Mouse (Mus musculus): ENCODE data around the gene Zfp867. TPM values are rescaled to one million over a fixed set of nuclear protein-coding genes. Genes with fewer than 3 reads are reported as not detected.

Gene Zfp867
- polyA plus RNA-seq, 1 experiment = 0.25 TPM

- Histone ChIP-seq H3K4me1 (ENCODE audit: control insufficient read depth, insufficient read depth, insufficient read length) (no peaks in the 10 kb centered on the region), H3K36me3 (ENCODE audit: control insufficient read depth, insufficient read depth, low read length) (no peaks in the 10 kb centered on the region), H3K27ac (ENCODE audit: insufficient read depth, low read length) (no peak overlapping the region), H3K4me3 (ENCODE audit: extremely low read depth, insufficient read depth, insufficient read length) (no peak overlapping the region), H3K27me3 (ENCODE audit: control insufficient read depth, insufficient read depth, low read length) (no peaks in the 10 kb centered on the region)
- TF ChIP-seq CTCF (IDR thresholded peaks at IDR 0.05; ENCODE audit: extremely low read depth, insufficient read depth, insufficient read length, insufficient replicate concordance) (no peak), POLR2A (IDR thresholded peaks at IDR 0.05; ENCODE audit: low read depth, low read length) (no peak)
- DNase-seq (ENCODE audit: low read depth in 1 of 2, low spot score in 2 of 2) = no peak
- WGBS = 90% methylated on average over 13 of the region's 13 CpGs
Measured at GRCm38 (mm10) chr11:59412999-59413863, 59.0 kb downstream of the Zfp867 start.

GRCm38 (mm10) chr11:59412058-59412457, 60.2 kb downstream of the Zfp867 start:
- WGBS = 87% methylated on average over 6 of the region's 6 CpGs

More at GRCm38 (mm10) chr11:59412058-59412457, 60.2 kb downstream of the Zfp867 start:
- no peak for TF ChIP-seq CTCF (IDR thresholded peaks at IDR 0.05; ENCODE audit: extremely low read depth, insufficient read depth, insufficient read length, insufficient replicate concordance)
- no peak for TF ChIP-seq POLR2A (IDR thresholded peaks at IDR 0.05; ENCODE audit: low read depth, low read length)
- H3K4me1 ChIP-seq (ENCODE audit: control insufficient read depth, insufficient read depth, insufficient read length) = no peaks in the 10 kb centered on the region
- H3K36me3 ChIP-seq (ENCODE audit: control insufficient read depth, insufficient read depth, low read length) = no peaks in the 10 kb centered on the region
- H3K27ac ChIP-seq (ENCODE audit: insufficient read depth, low read length) = no peak overlapping the region
- H3K27me3 ChIP-seq (ENCODE audit: control insufficient read depth, insufficient read depth, low read length) = no peaks in the 10 kb centered on the region
- H3K4me3 ChIP-seq (ENCODE audit: extremely low read depth, insufficient read depth, insufficient read length) = no peak overlapping the region
- no peak for DNase-seq (ENCODE audit: low read depth in 1 of 2, low spot score in 2 of 2)

Other genes starting within 250 kb of the Zfp867 start
- gene Arf1, start 244.2 kb downstream of the Zfp867 start, polyA plus RNA-seq (2012; rRNA removed) = 252 and 312 TPM in 2 replicates
- 0.04 TPM in 1 of 2 replicates, not detected in the other for gene Wnt3a, start 181.7 kb downstream of the Zfp867 start, polyA plus RNA-seq (2012; rRNA removed)
- gene Wnt9a, start 165.5 kb downstream of the Zfp867 start, polyA plus RNA-seq (2012; rRNA removed) = 0.33 and 0.40 TPM in 2 replicates
- not detected in 2 replicates for gene Prss38, start 96.8 kb downstream of the Zfp867 start, polyA plus RNA-seq (2012; rRNA removed)
- 4.6 and 4.7 TPM in 2 replicates for gene Jmjd4, start 22.4 kb downstream of the Zfp867 start, polyA plus RNA-seq (2012; rRNA removed)
- gene Snap47, start 21.3 kb downstream of the Zfp867 start, polyA plus RNA-seq (2012; rRNA removed) = 10.8 and 12.2 TPM in 2 replicates
- 8.8 TPM in 2 replicates for gene Zkscan17, start 54.3 kb upstream of the Zfp867 start, polyA plus RNA-seq (2012; rRNA removed)
- gene Nlrp3, start 69.1 kb upstream of the Zfp867 start, polyA plus RNA-seq (2012; rRNA removed) = 1.9 and 2.9 TPM in 2 replicates
- gene Olfr222, start 103.8 kb upstream of the Zfp867 start, polyA plus RNA-seq (2012; rRNA removed) = not detected in 2 replicates
- not detected in 2 replicates for gene Olfr223, start 120.8 kb upstream of the Zfp867 start, polyA plus RNA-seq (2012; rRNA removed)
- gene Mprip, start 188.8 kb upstream of the Zfp867 start, polyA plus RNA-seq (2012; rRNA removed) = 41.7 and 55.4 TPM in 2 replicates

Data from spleen, adult 2 months (tissue).